Mouse (Mus musculus) neural tube, embryonic 13.5 days (tissue): ENCODE results near the gene Dapk1. TPM values are rescaled to one million over a fixed set of nuclear protein-coding genes. Genes with fewer than 3 reads are reported as not detected.

ENCODE experiments used
- ATAC-seq: fragments of 200-750 bp; cut with Nextera tagmentation; 2 replicates; pipeline ENCODE4 v1.8.0; 2017; ENCODE audit warnings: low read depth, mild to moderate bottlenecking, moderate TSS enrichment, moderate library complexity
- H3K27ac ChIP-seq: fragments of 300-500 bp; sonication (generic); replicated peaks from 2 replicates; pipeline ENCODE4 v1.5.1; 2015; ENCODE audit warnings: moderate library complexity, mild to moderate bottlenecking, inconsistent platforms
- H3K27me3 ChIP-seq: fragments of 300-500 bp; sonication (generic); 2 replicates; pipeline ENCODE4 v1.6.1; 2015; ENCODE audit warnings: mild to moderate bottlenecking, inconsistent platforms
- H3K36me3 ChIP-seq: fragments of 300-500 bp; sonication (generic); 2 replicates; pipeline ENCODE4 v1.6.1; 2015; ENCODE audit warnings: mild to moderate bottlenecking, inconsistent platforms
- H3K4me1 ChIP-seq: fragments of 300-500 bp; sonication (generic); replicated peaks from 2 replicates; pipeline ENCODE4 v1.6.1; 2015; ENCODE audit warnings: inconsistent platforms
- H3K4me2 ChIP-seq: fragments of 300-500 bp; sonication (generic); 2 replicates; pipeline ENCODE4 v1.6.1; 2015; ENCODE audit warnings: inconsistent platforms, mild to moderate bottlenecking, moderate library complexity
- H3K4me3 ChIP-seq: fragments of 300-500 bp; sonication (generic); 2 replicates; pipeline ENCODE4 v1.5.1; 2015; ENCODE audit warnings: mild to moderate bottlenecking, inconsistent platforms
- H3K9ac ChIP-seq: fragments of 300-500 bp; sonication (generic); 2 replicates; pipeline ENCODE4 v1.6.1; 2015; ENCODE audit warnings: moderate library complexity, mild to moderate bottlenecking, inconsistent platforms
- H3K9me3 ChIP-seq: fragments of 300-500 bp; sonication (generic); 2 replicates; pipeline ENCODE4 v1.6.1; 2016; ENCODE audit warnings: inconsistent platforms
- WGBS: fragments of 180-500 bp; shearing (Covaris S2); methylation state at CpG from one replicate; pipeline ENCODE4 v1.1.7; 2015; 5-methylcytosine and 5-hydroxymethylcytosine counted together
- polyA plus RNA-seq: library from polyadenylated mRNA; unstranded; fragments of >200 nt; fragmentation: Nextera tagmentation; extraction: Ambion mirVana; gene quantifications from 2 replicates; pipeline ENCODE4 v1.2.1, GENCODE M21; 2015

Dapk1 gene
- polyA plus RNA-seq: 35.1 and 39.0 TPM in 2 replicates

- H3K27me3 ChIP-seq: no peaks in the 10 kb centered on the region
- under 1% methylated on average over 89 of the region's 90 CpGs for WGBS
- ATAC-seq: peak; percentile 89
- peak within 1 kb of the TSS; percentile 65 for H3K4me2 ChIP-seq
- peaks cover 13% of the 10 kb centered on the region; the same call in 1 of the 2 replicates for H3K36me3 ChIP-seq
- H3K9me3 ChIP-seq: no peaks in the 10 kb centered on the region
- H3K4me1 ChIP-seq: peaks cover 37% of the 10 kb centered on the region
- H3K9ac ChIP-seq: peak within 1 kb of the TSS; percentile 92
- peak within 1 kb of the TSS; percentile 95 for H3K27ac ChIP-seq
- H3K4me3 ChIP-seq: peak within 1 kb of the TSS; percentile 91
Observed at GRCm38 (mm10) chr13:60601436-60602415, at the start of gene Dapk1. Dapk1 (plus strand) TSS chr13:60601947.

GRCm38 (mm10) chr13:60553326-60553725 lies 48.4 kb upstream of the Dapk1 start:
- no peak overlapping the region for H3K4me3 ChIP-seq
- H3K9ac ChIP-seq: no peak overlapping the region
- no peaks in the 10 kb centered on the region for H3K36me3 ChIP-seq
- no peaks in the 10 kb centered on the region for H3K9me3 ChIP-seq
- no peaks in the 10 kb centered on the region for H3K4me1 ChIP-seq
- H3K4me2 ChIP-seq: no peak overlapping the region
- 79% methylated on average over 3 of the region's 3 CpGs for WGBS
- no peak for ATAC-seq
- no peak overlapping the region for H3K27ac ChIP-seq
- no peaks in the 10 kb centered on the region for H3K27me3 ChIP-seq

GRCm38 (mm10) chr13:60556476-60556875 lies 45.3 kb upstream of the Dapk1 start:
- no peaks in the 10 kb centered on the region for H3K36me3 ChIP-seq
- no peaks in the 10 kb centered on the region for H3K9me3 ChIP-seq
- ATAC-seq: no peak
- H3K4me1 ChIP-seq: no peaks in the 10 kb centered on the region
- H3K27ac ChIP-seq: no peak overlapping the region
- no peak overlapping the region for H3K4me2 ChIP-seq
- no peaks in the 10 kb centered on the region for H3K27me3 ChIP-seq
- H3K9ac ChIP-seq: no peak overlapping the region
- H3K4me3 ChIP-seq: no peak overlapping the region

DNA sequence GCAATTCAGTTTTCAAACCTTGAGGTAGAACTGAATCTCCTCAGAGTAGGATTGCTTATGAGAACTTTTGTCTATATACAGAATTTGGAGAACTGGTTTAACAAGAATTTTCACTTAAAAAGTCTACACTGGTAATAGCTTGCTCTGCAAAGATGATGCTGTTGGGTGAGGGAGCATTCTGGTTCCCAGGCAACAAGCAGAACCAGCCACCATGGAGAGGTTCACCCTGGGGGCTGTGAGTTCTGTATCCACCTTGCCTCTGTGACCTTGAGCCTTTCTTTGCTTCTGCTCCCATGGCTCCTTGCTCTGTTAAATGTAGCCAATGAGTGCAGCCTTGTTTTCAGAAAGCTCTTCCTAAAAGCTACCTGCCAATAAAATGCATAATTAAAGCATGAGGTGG lies 44.8 kb upstream of the Dapk1 start:
- ATAC-seq: no peak

GRCm38 (mm10) chr13:60564303-60564702 lies 37.4 kb upstream of the Dapk1 start:
- no peaks in the 10 kb centered on the region for H3K4me1 ChIP-seq
- 85% methylated on average over 6 of the region's 6 CpGs for WGBS

More for the DNA sequence above, 44.8 kb upstream of the Dapk1 start:
- H3K27ac ChIP-seq: no peak overlapping the region
- no peaks in the 10 kb centered on the region for H3K4me1 ChIP-seq
- no peak overlapping the region for H3K4me2 ChIP-seq
- no peak overlapping the region for H3K9ac ChIP-seq
- H3K9me3 ChIP-seq: no peaks in the 10 kb centered on the region
- no peaks in the 10 kb centered on the region for H3K27me3 ChIP-seq
- H3K4me3 ChIP-seq: no peak overlapping the region
- H3K36me3 ChIP-seq: no peaks in the 10 kb centered on the region

DNA sequence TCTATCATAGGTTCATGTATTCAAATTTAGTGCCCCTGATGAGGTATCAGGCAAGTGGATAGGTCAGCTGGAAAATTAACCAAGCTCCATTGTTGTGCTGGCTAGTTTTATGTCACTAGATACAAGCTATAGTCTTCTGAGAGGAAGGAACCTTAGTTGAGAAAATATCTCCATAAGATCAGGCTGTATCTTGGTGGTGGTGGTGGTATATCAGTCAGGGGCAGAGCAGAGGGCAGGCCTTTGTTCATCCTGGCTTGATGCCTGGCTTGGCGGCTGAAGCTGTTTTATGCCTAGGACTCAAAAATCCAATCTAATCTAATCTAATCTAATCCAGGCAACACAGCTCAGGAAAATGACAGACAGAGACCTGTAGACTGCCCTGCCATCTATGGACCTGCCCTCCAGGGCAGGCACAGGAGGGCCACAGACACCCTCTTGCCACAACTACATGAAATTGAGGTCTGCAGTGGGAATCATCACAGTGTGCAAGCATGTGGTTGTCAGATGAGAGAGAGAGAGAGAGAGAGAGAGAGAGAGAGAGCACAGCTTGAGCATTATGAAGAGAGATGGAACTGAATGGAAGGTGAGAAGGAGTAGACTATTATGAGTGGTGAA lies 32.7 kb upstream of the Dapk1 start:
- 96% methylated on average over 1 of the region's 1 CpGs for WGBS
- no peak overlapping the region for H3K4me2 ChIP-seq
- H3K4me1 ChIP-seq: no peaks in the 10 kb centered on the region
- ATAC-seq: no peak
- no peaks in the 10 kb centered on the region for H3K36me3 ChIP-seq
- no peaks in the 10 kb centered on the region for H3K9me3 ChIP-seq
- H3K27me3 ChIP-seq: no peaks in the 10 kb centered on the region
- H3K4me3 ChIP-seq: no peak overlapping the region
- no peak overlapping the region for H3K9ac ChIP-seq
- H3K27ac ChIP-seq: no peak overlapping the region

More at GRCm38 (mm10) chr13:60564303-60564702, 37.4 kb upstream of the Dapk1 start:
- Histone ChIP-seq H3K9me3 (no peaks in the 10 kb centered on the region), H3K4me2 (no peak overlapping the region), H3K36me3 (no peaks in the 10 kb centered on the region), H3K9ac (no peak overlapping the region), H3K27ac (no peak overlapping the region), H3K27me3 (no peaks in the 10 kb centered on the region), H3K4me3 (no peak overlapping the region)
- no peak for ATAC-seq

GRCm38 (mm10) chr13:60569549-60569941 lies 32.2 kb upstream of the Dapk1 start:
- Histone ChIP-seq H3K36me3 (no peaks in the 10 kb centered on the region), H3K9me3 (no peaks in the 10 kb centered on the region)
- 93% methylated on average over 1 of the region's 1 CpGs for WGBS

GRCm38 (mm10) chr13:60573541-60573940 lies 28.2 kb upstream of the Dapk1 start:
- Histone ChIP-seq H3K27ac (no peak overlapping the region), H3K36me3 (no peaks in the 10 kb centered on the region), H3K4me3 (no peak overlapping the region), H3K27me3 (no peaks in the 10 kb centered on the region), H3K9ac (no peak overlapping the region), H3K4me2 (no peak overlapping the region), H3K9me3 (no peaks in the 10 kb centered on the region), H3K4me1 (no peaks in the 10 kb centered on the region)
- ATAC-seq: no peak
- WGBS: 86% methylated on average over 3 of the region's 3 CpGs

More at GRCm38 (mm10) chr13:60569549-60569941, 32.2 kb upstream of the Dapk1 start:
- H3K4me3 ChIP-seq: no peak overlapping the region
- H3K27me3 ChIP-seq: no peaks in the 10 kb centered on the region
- H3K4me1 ChIP-seq: no peaks in the 10 kb centered on the region
- H3K4me2 ChIP-seq: no peak overlapping the region
- H3K27ac ChIP-seq: no peak overlapping the region
- H3K9ac ChIP-seq: no peak overlapping the region
- no peak for ATAC-seq

DNA sequence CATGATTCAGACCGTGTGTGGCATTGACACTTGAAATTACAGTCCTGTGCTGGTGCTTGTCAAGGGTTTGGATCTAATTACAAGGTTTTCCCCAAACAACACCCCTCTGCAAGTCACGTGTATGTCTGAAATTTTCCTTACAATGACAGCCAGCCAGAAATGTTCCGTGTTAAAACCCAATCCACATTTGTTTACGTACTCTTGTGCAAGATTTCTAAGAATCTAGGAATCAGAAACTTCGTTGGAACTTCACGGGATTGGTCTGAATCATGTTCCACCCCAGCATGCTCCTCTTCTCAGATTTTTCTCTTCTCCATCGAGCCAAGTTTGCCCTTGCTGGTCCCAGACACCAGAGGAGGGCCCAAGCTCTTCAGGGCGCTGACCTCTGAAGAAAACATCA lies 27.8 kb upstream of the Dapk1 start:
- Histone ChIP-seq H3K27me3 (no peaks in the 10 kb centered on the region), H3K4me1 (no peaks in the 10 kb centered on the region)

GRCm38 (mm10) chr13:60578541-60578940 lies 23.2 kb upstream of the Dapk1 start:
- WGBS: 82% methylated on average over 3 of the region's 3 CpGs
- ATAC-seq: no peak
- Histone ChIP-seq H3K36me3 (no peaks in the 10 kb centered on the region), H3K9me3 (no peaks in the 10 kb centered on the region), H3K9ac (no peak overlapping the region), H3K27me3 (no peaks in the 10 kb centered on the region), H3K4me3 (no peak overlapping the region), H3K4me2 (no peak overlapping the region), H3K4me1 (no peaks in the 10 kb centered on the region), H3K27ac (no peak overlapping the region)

More for the DNA sequence above, 27.8 kb upstream of the Dapk1 start:
- Histone ChIP-seq H3K27ac (no peak overlapping the region), H3K4me2 (no peak overlapping the region), H3K4me3 (no peak overlapping the region), H3K9me3 (no peaks in the 10 kb centered on the region), H3K36me3 (no peaks in the 10 kb centered on the region), H3K9ac (no peak overlapping the region)
- WGBS: 82% methylated on average over 8 of the region's 8 CpGs
- no peak for ATAC-seq

DNA sequence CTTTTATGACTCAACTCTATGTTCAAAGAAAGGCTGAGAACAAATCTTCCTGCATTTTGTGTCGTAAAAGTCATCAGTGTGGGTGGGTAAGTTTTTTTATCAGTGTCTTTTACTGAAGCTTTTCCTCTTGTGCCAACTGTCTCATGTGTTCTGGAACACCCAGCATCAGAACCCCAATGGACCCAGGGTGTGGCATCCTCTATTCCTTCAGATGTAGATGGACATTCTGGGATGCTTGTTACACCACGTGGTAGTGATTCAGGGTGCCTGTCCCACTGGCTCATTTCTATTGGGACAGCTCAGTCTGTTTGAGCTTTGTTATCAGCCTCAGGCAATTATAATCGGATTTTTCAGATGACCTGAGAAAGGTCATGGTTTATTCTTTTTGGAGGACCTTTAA lies 6.9 kb upstream of the Dapk1 start:
- Histone ChIP-seq H3K4me1 (no peaks in the 10 kb centered on the region), H3K9me3 (no peaks in the 10 kb centered on the region), H3K36me3 (no peaks in the 10 kb centered on the region), H3K9ac (no peak overlapping the region), H3K27me3 (no peaks in the 10 kb centered on the region), H3K4me2 (no peak overlapping the region), H3K4me3 (no peak overlapping the region), H3K27ac (no peak overlapping the region)
- 82% methylated on average over 3 of the region's 3 CpGs for WGBS
- ATAC-seq: no peak

DNA sequence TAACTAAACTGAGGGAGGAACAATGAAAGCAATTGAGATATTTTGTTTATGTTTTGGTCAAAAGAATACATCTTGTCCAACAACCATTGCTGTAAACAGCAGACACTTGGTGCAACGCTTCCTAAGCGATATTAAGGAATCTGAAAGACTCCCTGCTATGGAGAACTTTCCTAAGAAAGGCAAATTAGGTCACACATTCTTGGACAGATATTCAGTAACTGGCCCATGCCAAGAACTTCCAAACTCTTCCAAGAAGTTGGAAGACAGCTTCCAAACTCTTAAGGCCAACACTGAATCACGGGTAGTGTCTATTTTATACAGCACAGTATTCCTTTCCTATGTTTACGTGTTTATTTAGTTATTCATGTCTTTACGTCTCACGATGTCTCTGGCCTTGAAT lies 6.2 kb upstream of the Dapk1 start:
- no peak for ATAC-seq
- Histone ChIP-seq H3K9ac (no peak overlapping the region), H3K27me3 (no peaks in the 10 kb centered on the region), H3K36me3 (no peaks in the 10 kb centered on the region), H3K4me2 (no peak overlapping the region), H3K9me3 (no peaks in the 10 kb centered on the region), H3K4me1 (no peaks in the 10 kb centered on the region), H3K4me3 (no peak overlapping the region), H3K27ac (no peak overlapping the region)
- 93% methylated on average over 6 of the region's 6 CpGs for WGBS
